Comparison of ENCODE assay signal across 19 mouse cellular contexts in the genomic region with DNA sequence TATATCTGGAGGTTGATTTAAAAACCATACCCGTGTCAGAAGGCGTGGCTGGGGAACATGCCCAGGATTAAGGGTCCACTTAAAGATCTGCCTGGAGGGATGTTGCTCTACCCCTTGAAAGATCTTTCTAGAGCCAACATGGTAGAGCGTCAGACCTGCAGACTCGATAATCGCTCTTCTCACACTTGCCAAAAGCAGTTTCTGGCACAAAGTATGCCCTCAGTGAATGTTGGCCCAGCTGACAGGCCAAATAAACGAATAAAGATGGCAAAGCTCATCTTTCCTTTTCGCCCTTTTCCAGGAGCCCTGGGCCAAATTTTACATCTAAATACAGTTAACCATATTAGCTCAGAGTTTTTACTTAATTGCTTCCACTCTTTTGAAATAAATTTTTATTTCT.
DNase-seq lines count a peak whose midpoint lies in the region; ATAC-seq and TF ChIP-seq lines count a peak whose summit lies in the region.
"Had no signal": no experiment of that assay in that cellular context is flagged by ENCODE, and none has a peak within 500 bp of the region (broad histone marks: within the 10 kb centered on the region; RNA-seq: fewer than 3 reads in every experiment).

No protein-coding gene starts in this region.

- no peak for ATAC-seq in forebrain, embryonic 14.5 days
- no peak for ATAC-seq in forebrain, embryonic 13.5 days
- no peak for ATAC-seq in midbrain, postnatal 0 days (ENCODE audit: low FRiP score)
- no peak for ATAC-seq in midbrain, embryonic 14.5 days (ENCODE audit: low FRiP score, low TSS enrichment)
- no peak for ATAC-seq in activated CD4-positive, CD25-positive, alpha-beta regulatory T cell, adult 4 months
- ATAC-seq: forebrain, embryonic 16.5 days had no signal

- H3K27me3 ChIP-seq in forebrain, embryonic 14.5 days (replicated peaks; ENCODE audit: control insufficient read depth, insufficient read depth, low read length) = 0 out of 2 replicates have a peak, but pooled peaks cover 9% of the 10 kb centered on the region
- H3K27me3 ChIP-seq in forebrain, embryonic 13.5 days = peaks cover 56% of the 10 kb centered on the region
- H3K27me3 ChIP-seq in midbrain, postnatal 0 days (ENCODE audit: insufficient read depth, low read length) = no peaks in the 10 kb centered on the region; the same call in 1 of the 2 replicates
- no peaks in the 10 kb centered on the region for H3K27me3 ChIP-seq in midbrain, embryonic 14.5 days (ENCODE audit: control insufficient read depth, insufficient read depth, low read length)

- H3K9ac ChIP-seq in forebrain, embryonic 14.5 days (ENCODE audit: low read length) = no peak overlapping the region
- H3K9ac ChIP-seq in forebrain, embryonic 13.5 days = no peak overlapping the region
- H3K9ac ChIP-seq in midbrain, postnatal 0 days (replicated peaks; ENCODE audit: low read length, poor library complexity, severe bottlenecking) = no peak overlapping the region
- no peak overlapping the region for H3K9ac ChIP-seq in midbrain, embryonic 14.5 days (replicated peaks; ENCODE audit: low read length)
- H3K9ac ChIP-seq: embryonic facial prominence, embryonic 13.5 days; embryonic facial prominence, embryonic 15.5 days; forebrain, embryonic 12.5 days had no signal

- H3K9me3 ChIP-seq in forebrain, embryonic 14.5 days (replicated peaks; ENCODE audit: control insufficient read depth, low read length) = no peaks in the 10 kb centered on the region
- no peaks in the 10 kb centered on the region for H3K9me3 ChIP-seq in forebrain, embryonic 13.5 days (replicated peaks)
- no peaks in the 10 kb centered on the region for H3K9me3 ChIP-seq in midbrain, postnatal 0 days (ENCODE audit: low read length)
- H3K9me3 ChIP-seq in midbrain, embryonic 14.5 days (ENCODE audit: control insufficient read depth, low read length) = no peaks in the 10 kb centered on the region
- H3K9me3 ChIP-seq: embryonic facial prominence, embryonic 13.5 days; embryonic facial prominence, embryonic 15.5 days; forebrain, embryonic 10.5 days; forebrain, embryonic 12.5 days had no signal

- H3K27ac ChIP-seq in forebrain, embryonic 14.5 days (ENCODE audit: low read depth, low read length) = no peak overlapping the region
- no peak overlapping the region for H3K27ac ChIP-seq in forebrain, embryonic 13.5 days
- no peak overlapping the region for H3K27ac ChIP-seq in midbrain, postnatal 0 days (ENCODE audit: low read depth, low read length)
- H3K27ac ChIP-seq in midbrain, embryonic 14.5 days (replicated peaks; ENCODE audit: low read depth, low read length) = no peak overlapping the region
- H3K27ac ChIP-seq: embryonic facial prominence, embryonic 13.5 days; embryonic facial prominence, embryonic 15.5 days; forebrain, embryonic 10.5 days; forebrain, embryonic 12.5 days had no signal

- peaks cover 9% of the 10 kb centered on the region for H3K4me1 ChIP-seq in forebrain, embryonic 14.5 days (ENCODE audit: control insufficient read depth, insufficient read depth, low read length)
- peaks cover 21% of the 10 kb centered on the region for H3K4me1 ChIP-seq in forebrain, embryonic 13.5 days
- H3K4me1 ChIP-seq in midbrain, postnatal 0 days (ENCODE audit: insufficient read depth, low read length) = no peaks in the 10 kb centered on the region
- peaks cover 14% of the 10 kb centered on the region for H3K4me1 ChIP-seq in midbrain, embryonic 14.5 days (ENCODE audit: control insufficient read depth, insufficient read depth, low read length)

- no peak overlapping the region for H3K4me3 ChIP-seq in forebrain, embryonic 14.5 days (ENCODE audit: low read depth, low read length)
- H3K4me3 ChIP-seq in forebrain, embryonic 13.5 days = no peak overlapping the region
- no peak overlapping the region for H3K4me3 ChIP-seq in midbrain, postnatal 0 days (ENCODE audit: low read depth, low read length)
- H3K4me3 ChIP-seq in midbrain, embryonic 14.5 days (replicated peaks; ENCODE audit: low read depth, low read length) = no peak overlapping the region
- H3K4me3 ChIP-seq: embryonic facial prominence, embryonic 13.5 days; embryonic facial prominence, embryonic 15.5 days; erythroblast, embryonic 14.5 days; forebrain, embryonic 10.5 days; forebrain, embryonic 12.5 days had no signal

- WGBS in forebrain, embryonic 14.5 days = 65% methylated on average over 7 of the region's 7 CpGs
- WGBS in forebrain, embryonic 13.5 days = 76% methylated on average over 7 of the region's 7 CpGs
- 79% methylated on average over 7 of the region's 7 CpGs for WGBS in midbrain, postnatal 0 days
- 75% methylated on average over 7 of the region's 7 CpGs for WGBS in midbrain, embryonic 14.5 days

- no peak overlapping the region for H3K4me2 ChIP-seq in forebrain, embryonic 14.5 days (ENCODE audit: low read length)
- H3K4me2 ChIP-seq in forebrain, embryonic 13.5 days = no peak overlapping the region
- no peak overlapping the region for H3K4me2 ChIP-seq in midbrain, postnatal 0 days (ENCODE audit: low read depth, low read length, poor library complexity, severe bottlenecking)
- no peak overlapping the region for H3K4me2 ChIP-seq in midbrain, embryonic 14.5 days (ENCODE audit: low read length)
- H3K4me2 ChIP-seq: embryonic facial prominence, embryonic 13.5 days; embryonic facial prominence, embryonic 15.5 days; forebrain, embryonic 12.5 days had no signal

- no peaks in the 10 kb centered on the region for H3K36me3 ChIP-seq in forebrain, embryonic 14.5 days (ENCODE audit: control insufficient read depth, insufficient read depth, low read length)
- H3K36me3 ChIP-seq in forebrain, embryonic 13.5 days (ENCODE audit: poor library complexity, severe bottlenecking) = no peaks in the 10 kb centered on the region
- no peaks in the 10 kb centered on the region for H3K36me3 ChIP-seq in midbrain, postnatal 0 days (ENCODE audit: insufficient read depth, low read length)
- H3K36me3 ChIP-seq in midbrain, embryonic 14.5 days (ENCODE audit: control insufficient read depth, insufficient read depth, low read length) = no peaks in the 10 kb centered on the region
- H3K36me3 ChIP-seq: embryonic facial prominence, embryonic 13.5 days; embryonic facial prominence, embryonic 15.5 days; forebrain, embryonic 10.5 days; forebrain, embryonic 12.5 days had no signal

- TF ChIP-seq CTCF in midbrain, postnatal 0 days (IDR thresholded peaks at IDR 0.05) = no peak

- peak; percentile 60 for DNase-seq in forebrain, embryonic 14.5 days (ENCODE audit: low spot score)
- peak; percentile 36 for DNase-seq in midbrain, postnatal 0 days (ENCODE audit: low spot score)
- DNase-seq in midbrain, embryonic 14.5 days = no peak
- DNase-seq: adrenal gland, adult 8-10 months; adrenal gland, postnatal 14 days; adrenal gland, postnatal 36 days; cerebellum, adult 11 months; cerebellum, adult 2 months; cerebellum, adult 9-10 months; cerebellum, postnatal 36 days; embryo, embryonic 11 days had no signal
